Mouse (Mus musculus) cerebellum, adult 2 months (tissue): Measurements from ENCODE around the gene Prl3a1.

ENCODE experiments used
- CTCF ChIP-seq: fragments of 200-500 bp; IDR thresholded peaks from 2 replicates; pipeline ENCODE4 v1.5.1; 2011; ENCODE audit warnings: low read depth, mild to moderate bottlenecking, control low read depth, low read length, moderate library complexity, borderline replicate concordance; ENCODE audit not compliant: insufficient read depth
- POLR2A ChIP-seq: fragments of 200-500 bp; IDR thresholded peaks from 2 replicates; pipeline ENCODE4 v1.6.1; 2011; ENCODE audit warnings: low read length, control low read depth, borderline replicate concordance; ENCODE audit not compliant: insufficient read depth

GRCm38 (mm10) chr13:27241547-27241946, 17.7 kb upstream of the Prl3a1 start, which contains the start of gene Prl3b1:
- TF ChIP-seq CTCF (no peak), POLR2A (no peak)
